Mouse (Mus musculus): ENCODE data around the gene Ndufc1. TPM values are rescaled to one million over a fixed set of nuclear protein-coding genes. Genes with fewer than 3 reads are reported as not detected.

The Ndufc1 gene
- total RNA-seq, 2 experiments from 2014 or later = 287 to 299 TPM

- TF ChIP-seq CTCF (conservative IDR thresholded peaks at IDR 0.05) = peak; percentile 59
- no peak for DNase-seq (ENCODE audit: low spot score in 2 of 2)
- Histone ChIP-seq H3K27ac (no peak overlapping the region), H3K4me3 (no peak overlapping the region)
Observed at GRCm38 (mm10) chr3:51373544-51373943, 35.2 kb downstream of the Ndufc1 start.

DNA sequence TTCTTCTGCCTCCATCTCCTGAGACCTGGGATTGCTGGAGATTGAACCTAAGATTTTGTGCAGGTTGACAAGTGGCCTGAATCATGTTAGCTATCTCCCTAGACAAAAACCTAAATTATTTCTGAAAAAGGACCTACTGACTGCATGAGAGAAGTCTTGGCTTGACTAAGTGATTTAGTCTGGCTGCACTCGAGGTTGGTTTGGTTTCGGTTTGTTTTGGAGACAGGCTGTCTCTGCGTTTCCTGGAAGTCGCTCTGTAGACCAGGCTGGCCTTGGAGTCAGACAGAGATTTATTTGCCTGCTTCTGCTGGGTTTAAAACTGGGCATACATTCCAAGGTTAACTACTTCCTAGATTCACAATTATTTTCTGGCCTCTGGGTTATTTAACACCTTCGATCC lies 35.9 kb downstream of the Ndufc1 start:
- no peak for TF ChIP-seq CTCF (conservative IDR thresholded peaks at IDR 0.05)

DNA sequence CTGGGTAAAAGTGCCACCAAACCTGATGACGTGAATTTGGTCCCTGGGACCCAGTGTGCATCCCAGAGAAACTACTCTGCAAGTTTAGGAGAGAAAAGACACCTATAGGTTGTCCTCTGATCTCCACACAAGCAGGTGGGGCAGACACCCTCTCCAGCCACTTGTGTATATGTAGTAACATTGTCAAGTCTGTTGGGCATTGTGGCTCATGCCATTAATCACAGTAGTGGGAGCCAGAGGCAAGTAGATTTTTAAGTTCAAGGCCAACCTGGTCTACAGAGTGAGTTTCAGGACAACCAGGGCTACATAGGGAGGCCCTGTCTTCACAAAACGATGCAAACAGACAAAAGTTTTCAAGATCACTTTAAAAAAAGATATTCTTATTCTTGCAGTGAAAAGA lies 37.0 kb downstream of the Ndufc1 start:
- Histone ChIP-seq H3K27ac (no peak overlapping the region), H3K4me3 (no peak overlapping the region)
- TF ChIP-seq CTCF (conservative IDR thresholded peaks at IDR 0.05) = no peak
- no peak for DNase-seq (ENCODE audit: low spot score in 2 of 2)

More for the DNA sequence above, 35.9 kb downstream of the Ndufc1 start:
- Histone ChIP-seq H3K4me3 (no peak overlapping the region), H3K27ac (no peak overlapping the region)
- no peak for DNase-seq (ENCODE audit: low spot score in 2 of 2)

- H3K4me3 ChIP-seq = no peak overlapping the region
- H3K27ac ChIP-seq = no peak overlapping the region
- DNase-seq (ENCODE audit: low spot score in 2 of 2) = no peak
- no peak for TF ChIP-seq CTCF (conservative IDR thresholded peaks at IDR 0.05)
Observed at GRCm38 (mm10) chr3:51368011-51368410, 40.8 kb downstream of the Ndufc1 start.

- no peak for TF ChIP-seq CTCF (conservative IDR thresholded peaks at IDR 0.05)
- DNase-seq (ENCODE audit: low spot score in 2 of 2) = no peak
Observed at GRCm38 (mm10) chr3:51366926-51367325, 41.9 kb downstream of the Ndufc1 start.

DNA sequence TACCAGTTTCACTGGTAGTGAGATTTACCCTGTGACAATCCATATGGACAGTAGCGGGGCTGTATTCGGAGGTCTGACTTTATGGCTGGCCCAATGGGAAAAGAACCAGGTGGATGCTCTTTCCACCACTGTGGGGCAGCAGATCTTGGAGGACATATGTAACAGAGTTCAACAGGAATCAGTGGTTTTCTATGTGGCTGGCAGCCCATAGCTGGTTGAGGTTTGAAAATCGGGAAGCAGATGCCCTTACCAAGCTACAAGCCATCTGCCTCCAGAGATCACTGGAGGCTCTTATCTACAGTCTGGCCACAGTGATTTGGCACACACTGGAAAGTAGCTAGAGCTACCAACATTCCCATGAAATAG lies 43.3 kb downstream of the Ndufc1 start:
- peak overlapping the region; percentile 68 for H3K27ac ChIP-seq
- H3K4me3 ChIP-seq = peak overlapping the region; percentile 52
- no peak for DNase-seq (ENCODE audit: low spot score in 2 of 2)
- peak; percentile 46 for TF ChIP-seq CTCF (conservative IDR thresholded peaks at IDR 0.05)

More at GRCm38 (mm10) chr3:51366926-51367325, 41.9 kb downstream of the Ndufc1 start:
- Histone ChIP-seq H3K27ac (no peak overlapping the region), H3K4me3 (no peak overlapping the region)

- peak; percentile 82 to 90 for DNase-seq (ENCODE audit: low spot score in 2 of 2)
- Histone ChIP-seq H3K27ac (peak overlapping the region; percentile 68), H3K4me3 (peak overlapping the region; percentile 52)
- peak; percentile 88 for TF ChIP-seq CTCF (conservative IDR thresholded peaks at IDR 0.05)
Observed at GRCm38 (mm10) chr3:51364703-51365516, 43.9 kb downstream of the Ndufc1 start.

GRCm38 (mm10) chr3:51361066-51361465 lies 47.7 kb downstream of the Ndufc1 start:
- no peak for DNase-seq (ENCODE audit: low spot score in 2 of 2)
- Histone ChIP-seq H3K4me3 (no peak overlapping the region), H3K27ac (no peak overlapping the region)
- TF ChIP-seq CTCF (conservative IDR thresholded peaks at IDR 0.05) = no peak

GRCm38 (mm10) chr3:51359558-51360307 lies 49.1 kb downstream of the Ndufc1 start:
- Histone ChIP-seq H3K4me3 (no peak overlapping the region; the same call in 1 of the 2 replicates), H3K27ac (no peak overlapping the region)
- no peak for DNase-seq (ENCODE audit: low spot score in 2 of 2)
- TF ChIP-seq CTCF (conservative IDR thresholded peaks at IDR 0.05) = no peak

DNA sequence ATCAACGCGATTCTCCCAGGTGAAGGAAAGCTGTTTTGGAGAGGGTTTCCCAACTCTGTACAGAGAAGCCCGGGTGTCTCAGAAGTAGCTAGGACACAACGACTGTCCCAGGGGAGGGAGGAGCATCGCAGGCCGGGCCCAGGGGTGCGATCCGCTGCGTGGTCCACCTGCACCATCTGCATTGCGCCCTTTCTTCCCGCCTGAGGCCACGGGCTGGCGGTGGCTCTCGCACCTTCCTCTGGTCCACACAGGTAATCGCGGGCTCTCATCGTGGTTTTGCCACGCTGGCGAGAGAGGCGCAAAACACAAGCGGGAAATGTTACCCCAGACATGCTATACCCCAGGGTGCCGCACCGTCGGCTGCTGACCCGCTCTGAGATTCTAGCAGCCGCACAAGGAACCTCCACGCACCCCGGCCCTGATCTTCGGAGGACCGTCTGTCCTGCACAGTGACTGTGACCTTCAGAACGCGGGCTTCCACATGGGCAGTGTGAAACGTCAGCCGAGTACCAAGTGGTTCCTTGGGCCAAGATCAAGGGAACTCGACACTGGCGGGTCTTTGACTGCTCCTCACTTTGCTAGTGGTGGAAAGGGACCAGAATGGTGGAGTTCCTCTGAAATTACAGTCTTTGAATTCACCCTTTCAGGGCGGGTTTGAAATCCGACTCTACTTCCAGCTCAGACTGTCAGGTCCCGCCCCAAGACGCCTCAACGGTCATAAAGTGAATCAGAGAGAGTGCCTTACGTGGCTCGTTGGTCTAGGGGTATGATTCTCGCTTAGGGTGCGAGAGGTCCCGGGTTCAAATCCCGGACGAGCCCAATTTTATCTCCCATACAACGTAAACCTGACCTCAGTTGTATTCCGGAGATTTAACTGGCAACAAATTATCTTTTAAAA lies 49.9 kb downstream of the Ndufc1 start:
- Histone ChIP-seq H3K27ac (0 out of 2 replicates have a peak overlapping the region, but pooled peaks have one; percentile 15), H3K4me3 (peak overlapping the region; percentile 62)
- TF ChIP-seq CTCF (conservative IDR thresholded peaks at IDR 0.05) = 0 out of 2 replicates have a peak, but pooled peaks have one; percentile 5
- DNase-seq (ENCODE audit: low spot score in 2 of 2) = peak; percentile 31 to 66

DNA sequence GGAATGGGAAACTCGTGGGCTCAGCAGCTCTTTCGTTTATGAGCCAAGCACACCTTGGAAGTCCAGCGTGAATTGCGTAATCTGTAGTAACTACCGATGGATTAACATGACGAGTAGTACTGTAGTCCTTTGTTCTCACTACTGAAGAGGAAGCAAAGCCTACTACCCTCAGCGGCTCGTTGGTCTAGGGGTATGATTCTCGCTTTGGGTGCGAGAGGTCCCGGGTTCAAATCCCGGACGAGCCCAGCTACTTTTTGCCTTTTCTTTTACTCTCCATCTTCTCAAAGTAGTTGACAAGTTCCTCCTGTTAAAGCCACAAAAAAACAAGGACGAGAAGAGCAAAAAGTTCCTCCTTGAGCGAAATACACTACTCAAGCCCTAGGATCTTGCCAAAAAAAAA lies 50.6 kb downstream of the Ndufc1 start:
- no peak for TF ChIP-seq CTCF (conservative IDR thresholded peaks at IDR 0.05)

GRCm38 (mm10) chr3:51357624-51358023 lies 51.2 kb downstream of the Ndufc1 start:
- H3K27ac ChIP-seq = no peak overlapping the region
- no peak overlapping the region; the same call in 1 of the 2 replicates for H3K4me3 ChIP-seq
- no peak for DNase-seq (ENCODE audit: low spot score in 2 of 2)
- TF ChIP-seq CTCF (conservative IDR thresholded peaks at IDR 0.05) = no peak

More for the DNA sequence above, 50.6 kb downstream of the Ndufc1 start:
- Histone ChIP-seq H3K27ac (no peak overlapping the region), H3K4me3 (peak overlapping the region; percentile 62)
- peak; percentile 42 to 65 for DNase-seq (ENCODE audit: low spot score in 2 of 2)

Data from layer of hippocampus, adult 2 months (tissue).